Mouse (Mus musculus) liver, adult 2 months (tissue): ENCODE results near the gene Ralbp1.

ENCODE experiments used
- CTCF ChIP-seq: fragments of 200-500 bp; IDR thresholded peaks from 2 replicates; pipeline ENCODE4 v1.5.1; 2011; ENCODE audit warnings: low read depth, low read length, control low read depth
- POLR2A ChIP-seq: fragments of 200-500 bp; IDR thresholded peaks from 2 replicates; pipeline ENCODE4 v1.6.1; 2011; ENCODE audit warnings: low read length, control low read depth; ENCODE audit not compliant: insufficient read depth; ENCODE audit errors: extremely low read depth

- TF ChIP-seq CTCF (no peak), POLR2A (no peak)
These were observed 48.9 kb downstream of the Ralbp1 start for GRCm38 (mm10) chr17:65836746-65837145.
